Mouse (Mus musculus) forebrain, embryonic 13.5 days (tissue): ENCODE results near the gene 1700020D05Rik. TPM values are rescaled to one million over a fixed set of nuclear protein-coding genes. Genes with fewer than 3 reads are reported as not detected.
A peak's percentile ranks its signal among the peaks of the same experiment; 100 is the strongest.

ENCODE experiments used
- ATAC-seq: fragments of 200-750 bp; cut with Nextera tagmentation; 2 replicates; pipeline ENCODE4 v1.8.0; 2017
- H3K27ac ChIP-seq: fragments of 300-500 bp; sonication (generic); 2 replicates; pipeline ENCODE4 v1.5.1; 2015; ENCODE audit warnings: inconsistent platforms, mild to moderate bottlenecking, moderate library complexity
- H3K27me3 ChIP-seq: fragments of 300-500 bp; sonication (generic); 2 replicates; pipeline ENCODE4 v1.6.1; 2015; ENCODE audit warnings: mild to moderate bottlenecking, inconsistent platforms
- H3K36me3 ChIP-seq: fragments of 300-500 bp; sonication (generic); 2 replicates; pipeline ENCODE4 v1.6.1; 2015; ENCODE audit warnings: mild to moderate bottlenecking, inconsistent platforms; ENCODE audit not compliant: poor library complexity, severe bottlenecking
- H3K4me1 ChIP-seq: fragments of 300-500 bp; sonication (generic); 2 replicates; pipeline ENCODE4 v1.6.1; 2015; ENCODE audit warnings: inconsistent platforms
- H3K4me2 ChIP-seq: fragments of 300-500 bp; sonication (generic); 2 replicates; pipeline ENCODE4 v1.6.1; 2015; ENCODE audit warnings: inconsistent platforms, mild to moderate bottlenecking, moderate library complexity
- H3K4me3 ChIP-seq: fragments of 300-500 bp; sonication (generic); 2 replicates; pipeline ENCODE4 v1.5.1; 2015; ENCODE audit warnings: mild to moderate bottlenecking, inconsistent platforms
- H3K9ac ChIP-seq: fragments of 300-500 bp; sonication (generic); 2 replicates; pipeline ENCODE4 v1.6.1; 2015; ENCODE audit warnings: mild to moderate bottlenecking, inconsistent platforms
- H3K9me3 ChIP-seq: fragments of 300-500 bp; sonication (generic); replicated peaks from 2 replicates; pipeline ENCODE4 v1.6.1; 2016; ENCODE audit warnings: inconsistent platforms
- WGBS: fragments of 180-500 bp; shearing (Covaris S2); methylation state at CpG from one replicate; pipeline ENCODE4 v1.1.7; 2015; 5-methylcytosine and 5-hydroxymethylcytosine counted together
- polyA plus RNA-seq: library from polyadenylated mRNA; unstranded; fragments of >200 nt; fragmentation: Nextera tagmentation; extraction: Ambion mirVana; gene quantifications from 2 replicates; pipeline ENCODE4 v1.2.1, GENCODE M21; 2015

The 1700020D05Rik gene
- polyA plus RNA-seq, 1 experiment from 2014 or later, result 0.27 TPM

GRCm38 (mm10) chr19:5456241-5456921 is 47.2 kb downstream of the 1700020D05Rik start:
- Histone ChIP-seq H3K27ac (peak overlapping the region; percentile 96), H3K4me1 (peaks cover 43% of the 10 kb centered on the region), H3K4me2 (peak overlapping the region; percentile 99), H3K27me3 (peaks cover 6% of the 10 kb centered on the region; the same call in 1 of the 2 replicates), H3K4me3 (peak overlapping the region; percentile 77), H3K9ac (peak overlapping the region; percentile 89), H3K9me3 (no peaks in the 10 kb centered on the region), H3K36me3 (0 out of 2 replicates have a peak, but pooled peaks cover 9% of the 10 kb centered on the region)
- 5% methylated on average over 26 of the region's 26 CpGs for WGBS
- ATAC-seq, result no peak

- Histone ChIP-seq H3K9ac (0 out of 2 replicates have a peak overlapping the region, but pooled peaks have one; percentile 22), H3K36me3 (0 out of 2 replicates have a peak, but pooled peaks cover 9% of the 10 kb centered on the region), H3K27me3 (peaks cover 13% of the 10 kb centered on the region), H3K4me1 (peaks cover 37% of the 10 kb centered on the region), H3K4me3 (peak overlapping the region; percentile 77), H3K9me3 (no peaks in the 10 kb centered on the region), H3K4me2 (peak overlapping the region; percentile 99), H3K27ac (peak overlapping the region; percentile 14; the same call in 1 of the 2 replicates)
- 69% methylated on average over 8 of the region's 8 CpGs for WGBS
- no peak for ATAC-seq
These were observed 48.0 kb downstream of the 1700020D05Rik start for GRCm38 (mm10) chr19:5455568-5455967.

GRCm38 (mm10) chr19:5455037-5455436 is 48.5 kb downstream of the 1700020D05Rik start:
- ATAC-seq, result no peak
- Histone ChIP-seq H3K36me3 (0 out of 2 replicates have a peak, but pooled peaks cover 9% of the 10 kb centered on the region), H3K4me2 (peak overlapping the region; percentile 99), H3K4me1 (peaks cover 36% of the 10 kb centered on the region), H3K9me3 (no peaks in the 10 kb centered on the region), H3K4me3 (peak overlapping the region; percentile 77; the same call in 1 of the 2 replicates), H3K9ac (0 out of 2 replicates have a peak overlapping the region, but pooled peaks have one; percentile 22), H3K27ac (no peak overlapping the region), H3K27me3 (peaks cover 19% of the 10 kb centered on the region)
- WGBS, result 84% methylated on average over 12 of the region's 12 CpGs

Other genes with a start within 250 kb of the 1700020D05Rik start
- 20.2 and 21.4 TPM in 2 replicates for gene Pacs1, start 230.7 kb downstream of the 1700020D05Rik start, polyA plus RNA-seq
- gene Sf3b2, start 208.3 kb downstream of the 1700020D05Rik start, polyA plus RNA-seq, result 428 and 432 TPM in 2 replicates
- gene Gal3st3, start 205.5 kb downstream of the 1700020D05Rik start, polyA plus RNA-seq, result 21.3 and 22.6 TPM in 2 replicates
- gene Catsper1, start 168.0 kb downstream of the 1700020D05Rik start, polyA plus RNA-seq, result not detected in 2 replicates
- gene Cst6, start 154.2 kb downstream of the 1700020D05Rik start, polyA plus RNA-seq, result 1.5 and 1.9 TPM in 2 replicates
- gene Eif1ad, start 137.0 kb downstream of the 1700020D05Rik start, polyA plus RNA-seq, result 64.3 and 69.5 TPM in 2 replicates
- gene Banf1, start 136.6 kb downstream of the 1700020D05Rik start, polyA plus RNA-seq, result 479 and 496 TPM in 2 replicates
- gene Sart1, start 115.1 kb downstream of the 1700020D05Rik start, polyA plus RNA-seq, result 85.3 and 88.4 TPM in 2 replicates
- gene Tsga10ip, start 101.3 kb downstream of the 1700020D05Rik start, polyA plus RNA-seq, result 0.39 TPM in 1 of 2 replicates, not detected in the other
- 291 and 298 TPM in 2 replicates for gene Drap1, start 78.8 kb downstream of the 1700020D05Rik start, polyA plus RNA-seq
- gene AI837181, start 78.6 kb downstream of the 1700020D05Rik start, polyA plus RNA-seq, result 40.6 and 44.4 TPM in 2 replicates
- not detected in 2 replicates for gene Fosl1, start 56.2 kb downstream of the 1700020D05Rik start, polyA plus RNA-seq
- gene Ccdc85b, start 45.9 kb downstream of the 1700020D05Rik start, polyA plus RNA-seq, result 6.5 and 7.1 TPM in 2 replicates
- 153 and 155 TPM in 2 replicates for gene Fibp, start 43.2 kb downstream of the 1700020D05Rik start, polyA plus RNA-seq
- 4.4 and 5.4 TPM in 2 replicates for gene Ctsw, start 35.3 kb downstream of the 1700020D05Rik start, polyA plus RNA-seq
- 30.7 and 31.1 TPM in 2 replicates for gene Efemp2, start 29.8 kb downstream of the 1700020D05Rik start, polyA plus RNA-seq
- gene Mus81, start 15.4 kb downstream of the 1700020D05Rik start, polyA plus RNA-seq, result 44.4 and 47.0 TPM in 2 replicates
- gene Cfl1, start 13.3 kb downstream of the 1700020D05Rik start, polyA plus RNA-seq, result 3,452 and 3,520 TPM in 2 replicates
- gene Snx32, start 6.8 kb upstream of the 1700020D05Rik start, polyA plus RNA-seq, result 41.4 and 44.4 TPM in 2 replicates
- 0.06 TPM in 1 of 2 replicates, not detected in the other for gene Ovol1, start 56.9 kb upstream of the 1700020D05Rik start, polyA plus RNA-seq
- 1.4 and 1.7 TPM in 2 replicates for gene Ap5b1, start 64.2 kb upstream of the 1700020D05Rik start, polyA plus RNA-seq
- gene Rnaseh2c, start 98.1 kb upstream of the 1700020D05Rik start, polyA plus RNA-seq, result 146 and 170 TPM in 2 replicates
- gene Kat5, start 106.5 kb upstream of the 1700020D05Rik start, polyA plus RNA-seq, result 72.7 and 80.7 TPM in 2 replicates
- gene Rela, start 133.7 kb upstream of the 1700020D05Rik start, polyA plus RNA-seq, result 33.4 and 34.4 TPM in 2 replicates
- 9.4 and 11.0 TPM in 2 replicates for gene Sipa1, start 159.9 kb upstream of the 1700020D05Rik start, polyA plus RNA-seq
- 11.3 and 11.7 TPM in 2 replicates for gene Map3k11, start 185.0 kb upstream of the 1700020D05Rik start, polyA plus RNA-seq
- 21.6 and 29.4 TPM in 2 replicates for gene Pcnx3, start 185.1 kb upstream of the 1700020D05Rik start, polyA plus RNA-seq
- 0.31 and 0.32 TPM in 2 replicates for gene Kcnk7, start 200.6 kb upstream of the 1700020D05Rik start, polyA plus RNA-seq
- 5.3 and 6.7 TPM in 2 replicates for gene Ehbp1l1, start 222.5 kb upstream of the 1700020D05Rik start, polyA plus RNA-seq
- gene Fam89b, start 225.9 kb upstream of the 1700020D05Rik start, polyA plus RNA-seq, result 199 and 204 TPM in 2 replicates
- 8.3 and 13.1 TPM in 2 replicates for gene Ltbp3, start 237.1 kb upstream of the 1700020D05Rik start, polyA plus RNA-seq